Mouse (Mus musculus) kidney, adult 18-20 months (tissue): ENCODE measurements around the gene Ccnjl.

Experiments used
- DNase-seq: peaks from one replicate; pipeline ENCODE4 v3.0.0; 2021

Gene Ccnjl

DNA sequence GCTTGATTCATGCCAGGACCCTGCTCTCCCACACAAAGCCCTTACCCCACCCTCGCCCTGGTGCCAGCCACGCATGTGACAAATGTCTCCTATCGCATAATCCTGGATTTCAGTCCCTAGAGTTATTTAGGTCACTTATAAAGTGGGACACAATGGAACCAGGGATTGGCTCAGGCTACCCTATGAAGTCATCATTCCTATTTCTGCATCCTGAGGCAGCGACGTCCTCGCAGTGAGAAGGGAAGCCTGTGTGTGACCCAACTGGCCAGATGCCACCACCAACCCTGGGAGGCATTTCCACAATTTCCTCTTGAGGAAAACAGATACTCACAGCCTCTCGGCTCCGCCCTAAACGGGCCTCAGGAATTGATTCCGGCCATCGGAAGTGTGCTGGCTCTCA, 41.0 kb downstream of the Ccnjl start:
- DNase-seq = peak; percentile 78

DNA sequence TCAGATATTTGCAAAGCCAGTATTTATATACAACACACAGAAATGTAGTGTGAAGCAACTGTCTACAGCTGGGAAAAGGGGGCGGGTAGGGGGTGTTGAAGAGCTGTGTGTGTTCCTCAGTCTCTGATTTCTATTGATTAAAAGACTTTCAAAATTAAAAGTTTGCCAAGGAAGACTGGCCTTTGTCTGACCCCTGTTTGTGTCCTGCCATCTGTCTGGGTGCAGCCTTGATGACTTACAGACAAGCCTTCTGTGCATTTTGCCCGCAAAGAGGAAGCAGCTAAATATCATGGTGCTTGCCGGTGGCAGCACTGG, 46.4 kb downstream of the Ccnjl start:
- no peak for DNase-seq

DNA sequence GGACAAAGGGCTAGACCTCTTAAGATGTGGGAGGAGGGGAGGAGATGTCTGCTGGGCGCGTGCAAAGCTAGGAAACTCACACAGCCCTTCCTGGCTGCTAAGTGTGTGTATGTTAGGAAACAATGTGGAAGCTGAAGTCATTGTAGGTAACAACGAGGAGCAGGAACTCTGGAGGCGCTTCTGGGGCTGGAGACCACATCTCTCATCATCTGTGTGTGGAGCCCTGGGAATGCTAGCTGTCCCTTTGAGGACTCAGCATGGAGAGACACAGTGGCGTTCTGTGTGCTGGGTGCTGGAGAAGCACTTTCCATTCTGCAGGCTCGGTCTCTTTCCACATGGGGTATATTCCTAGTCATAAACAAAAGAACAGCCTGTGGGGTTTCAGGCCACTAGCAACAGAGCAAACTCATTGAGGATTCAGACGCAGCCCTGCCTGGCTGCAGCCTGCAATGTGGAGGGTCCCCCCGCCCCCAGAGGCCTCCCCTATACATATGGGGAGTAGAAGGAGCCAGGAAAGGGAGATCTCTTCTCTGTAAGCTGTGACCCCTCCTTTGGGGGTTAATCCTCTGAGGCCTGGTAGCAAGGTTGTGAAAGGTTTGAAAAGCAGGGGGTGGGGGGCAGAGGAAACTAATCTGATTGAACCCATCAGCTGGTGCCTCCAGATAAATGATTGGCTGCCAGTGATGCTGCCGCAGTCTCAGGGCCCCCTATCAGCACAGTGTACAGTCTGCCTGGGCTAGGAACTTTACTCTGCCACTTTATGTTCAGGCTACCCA, 47.0 kb downstream of the Ccnjl start:
- DNase-seq = no peak

- no peak for DNase-seq
These were observed 49.3 kb downstream of the Ccnjl start for GRCm38 (mm10) chr11:43577713-43578478.

DNA sequence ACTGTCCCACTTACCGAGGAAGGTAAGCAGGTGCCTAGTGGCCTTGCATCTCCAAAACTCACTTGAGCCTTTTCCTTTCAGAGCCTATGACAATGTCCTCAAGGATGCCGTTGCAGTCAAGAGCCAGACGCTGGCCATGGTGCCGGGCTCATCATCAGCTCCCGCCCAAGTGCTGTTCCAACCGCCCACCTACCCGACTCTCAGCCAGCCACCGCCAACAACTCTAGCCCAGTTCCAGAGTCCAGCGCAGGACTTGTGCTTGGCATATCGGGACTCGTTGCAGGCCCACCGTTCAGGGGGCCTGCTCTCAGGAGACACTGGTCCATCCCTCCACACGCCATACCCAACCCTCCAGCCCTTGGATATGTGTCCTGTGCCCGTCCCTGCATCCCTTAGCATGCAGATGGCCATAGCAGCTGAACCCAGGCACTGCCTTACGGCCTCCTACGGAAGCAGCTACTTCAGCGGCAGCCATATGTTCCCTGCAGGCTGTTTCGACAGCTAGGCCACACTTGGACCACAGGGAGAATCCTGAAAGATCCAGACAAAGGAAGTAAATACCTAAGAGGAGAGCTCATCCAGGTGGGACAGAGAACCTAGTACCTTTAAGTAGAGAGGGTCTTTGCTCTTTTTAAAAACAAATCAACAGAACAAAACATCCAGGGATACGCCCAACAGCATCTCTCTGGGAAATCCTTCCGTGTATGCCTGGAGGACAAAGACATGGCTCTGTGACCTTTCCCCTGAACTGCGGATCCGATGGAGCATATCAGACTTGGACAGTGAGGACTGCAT, 56.8 kb downstream of the Ccnjl start:
- DNase-seq = no peak

- DNase-seq = peak; percentile 74
These were observed 57.9 kb downstream of the Ccnjl start, which contains the start of gene 4933415A04Rik for GRCm38 (mm10) chr11:43586324-43587090. Gene 4933415A04Rik, plus strand, starts transcription at chr11:43587040.

DNA sequence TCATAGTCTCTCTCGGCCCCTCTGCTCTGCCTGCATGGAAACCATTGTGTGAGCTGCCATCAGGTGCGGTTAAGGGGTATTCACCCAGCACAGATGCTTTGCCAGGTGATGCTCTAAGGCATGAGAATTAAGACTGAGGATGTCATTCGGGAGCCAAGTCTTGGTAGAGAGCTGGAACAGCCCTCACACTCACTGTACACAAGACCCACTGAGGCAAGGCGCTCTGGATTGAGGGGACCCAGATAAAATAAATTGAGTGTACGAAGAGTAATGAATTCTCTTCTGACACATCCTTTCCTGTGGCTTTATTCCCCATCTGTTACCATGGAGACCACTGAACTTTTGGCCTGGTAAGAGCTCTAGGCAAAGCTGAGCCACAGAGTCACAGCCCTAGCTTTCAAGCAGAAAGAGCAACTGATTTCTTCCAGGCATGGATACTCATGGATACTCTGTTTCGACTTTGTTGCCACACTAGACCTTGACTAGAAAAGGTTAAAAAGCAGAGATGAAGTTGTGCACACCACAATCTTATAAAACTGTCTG, 61.0 kb downstream of the Ccnjl start:
- DNase-seq = no peak

- no peak for DNase-seq
These were observed 72.9 kb downstream of the Ccnjl start, which contains the start of gene Fabp6 for GRCm38 (mm10) chr11:43601440-43601839. Gene Fabp6, minus strand, starts transcription at chr11:43601540.

DNA sequence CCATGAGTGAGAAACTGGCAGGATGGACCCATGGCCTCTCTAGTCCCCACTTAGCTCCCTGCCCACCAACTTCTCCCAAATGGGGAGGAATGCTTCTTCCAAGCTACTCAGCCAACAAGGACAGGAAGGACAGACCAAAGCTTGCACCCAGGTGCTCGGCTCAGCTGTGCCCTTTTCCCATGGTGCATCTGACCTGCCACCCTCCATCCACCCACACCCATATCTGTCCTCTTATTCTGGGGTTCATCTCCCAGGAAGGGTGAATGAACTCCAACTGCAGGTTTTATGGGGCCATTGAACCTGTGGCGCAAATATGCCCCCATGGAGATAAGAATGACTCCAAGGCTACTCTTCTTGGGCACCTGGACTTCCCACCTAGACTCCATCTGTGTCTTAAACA, 75.6 kb downstream of the Ccnjl start:
- DNase-seq = no peak

GRCm38 (mm10) chr11:43604891-43605290, 76.3 kb downstream of the Ccnjl start:
- DNase-seq = no peak

DNA sequence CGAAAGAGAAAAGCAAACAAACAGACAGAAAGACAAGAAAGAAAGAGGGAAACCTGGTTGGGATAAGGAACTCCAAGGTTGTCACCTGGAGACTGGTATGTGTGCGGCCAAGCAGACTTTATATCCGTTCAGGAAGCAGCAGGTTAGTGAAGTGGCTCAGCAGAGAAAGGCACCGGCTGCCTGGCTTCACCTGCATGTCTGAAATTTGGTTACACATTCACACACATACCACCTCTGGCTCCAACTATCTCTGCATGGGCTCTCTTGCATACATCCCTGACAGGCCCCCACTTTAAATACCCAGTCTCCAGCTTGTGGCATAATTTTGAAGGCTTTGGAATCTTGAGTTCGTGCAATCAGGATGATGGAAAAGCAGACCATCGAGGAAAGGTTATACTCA, 77.3 kb downstream of the Ccnjl start:
- no peak for DNase-seq

DNA sequence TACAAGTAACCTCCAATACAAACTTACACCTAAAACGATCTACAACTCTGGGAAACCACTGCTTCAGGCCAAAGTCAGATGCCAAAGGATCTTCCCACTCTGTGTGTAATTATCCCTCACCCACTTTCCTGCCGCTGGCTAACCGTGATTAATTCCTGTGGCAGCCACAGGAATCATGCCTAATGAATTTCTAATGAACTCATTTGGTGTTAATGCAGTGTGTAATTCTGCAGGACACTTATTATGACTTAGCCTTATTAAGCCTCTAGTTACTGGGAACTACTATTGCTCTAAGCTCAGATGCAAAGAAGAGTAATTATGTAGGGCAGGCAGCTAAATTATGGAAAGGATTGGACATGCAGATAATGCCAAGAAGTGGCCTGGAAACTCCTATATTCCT, 79.9 kb downstream of the Ccnjl start:
- no peak for DNase-seq

- DNase-seq = no peak
These were observed 81.5 kb downstream of the Ccnjl start for GRCm38 (mm10) chr11:43610006-43610661.

DNA sequence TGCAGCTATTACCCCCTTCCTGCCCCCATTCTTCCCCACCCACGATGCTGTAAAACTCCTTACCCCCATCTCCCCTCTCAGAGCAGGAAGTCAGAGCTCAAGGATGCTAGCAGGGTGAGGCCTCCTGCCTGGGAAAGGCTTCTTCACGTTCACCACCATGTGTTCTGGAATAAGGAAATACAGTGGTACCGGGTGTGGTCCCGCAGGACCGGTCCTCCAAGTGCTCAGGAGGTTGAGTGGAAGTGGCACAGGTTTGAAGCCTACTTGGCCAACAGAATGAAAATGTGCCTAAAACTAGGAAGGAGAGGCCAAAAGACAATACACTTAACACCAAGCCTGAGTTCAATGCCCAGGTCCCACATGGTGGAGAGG, 82.1 kb downstream of the Ccnjl start:
- no peak for DNase-seq

DNA sequence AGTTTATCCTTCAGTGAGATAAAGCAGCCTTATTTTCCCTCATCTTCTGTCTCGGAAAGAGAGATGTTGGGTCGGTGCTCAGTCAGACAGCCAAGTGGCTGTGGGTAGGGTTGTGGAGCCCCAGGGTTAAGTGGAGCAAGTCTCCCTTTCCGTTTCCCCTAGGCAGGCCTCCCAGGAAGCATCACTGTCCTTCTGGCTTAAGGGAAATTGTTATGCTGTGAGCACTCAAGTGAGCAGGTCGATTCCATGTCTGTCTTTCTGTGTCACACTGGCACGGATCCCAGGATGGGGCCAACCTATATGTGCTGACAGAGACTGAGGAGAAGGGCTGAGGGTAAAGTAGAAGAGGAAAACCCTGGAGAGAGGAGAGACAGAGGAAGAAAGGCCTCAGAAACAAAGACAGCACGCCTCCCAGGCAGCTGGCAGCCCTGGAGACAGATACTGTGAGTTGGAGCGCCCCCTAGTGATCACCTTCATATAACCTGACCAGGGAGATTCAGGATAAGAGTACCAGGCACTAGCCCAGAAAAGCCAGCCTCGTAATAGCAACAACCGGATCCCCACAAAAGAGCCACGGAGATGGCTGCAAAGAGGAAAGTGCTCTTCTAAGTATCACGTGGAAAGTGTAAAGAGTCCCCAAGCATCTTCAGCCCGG, 84.4 kb downstream of the Ccnjl start:
- DNase-seq = peak; percentile 81

GRCm38 (mm10) chr11:43617924-43618323, 89.3 kb downstream of the Ccnjl start:
- DNase-seq = no peak

DNA sequence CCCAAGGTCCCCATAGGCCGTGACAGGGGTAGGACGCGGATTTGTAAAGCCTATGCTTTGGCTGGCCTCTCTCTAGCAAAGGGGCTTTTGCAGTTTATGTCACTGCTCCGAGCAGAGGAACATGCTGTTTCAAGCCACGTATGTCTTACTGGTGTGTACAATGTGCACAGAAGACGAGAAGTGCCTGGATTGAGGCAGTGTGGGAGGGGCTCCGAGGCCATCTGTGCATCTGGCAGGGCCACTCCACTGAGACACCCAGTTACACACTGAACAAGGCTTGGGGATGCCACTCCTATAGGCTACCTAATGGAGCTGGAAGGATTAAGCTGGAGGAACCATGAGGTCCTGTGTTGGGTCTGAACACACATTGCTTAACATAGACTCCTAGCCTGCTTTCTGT, 89.8 kb downstream of the Ccnjl start:
- DNase-seq = no peak

DNA sequence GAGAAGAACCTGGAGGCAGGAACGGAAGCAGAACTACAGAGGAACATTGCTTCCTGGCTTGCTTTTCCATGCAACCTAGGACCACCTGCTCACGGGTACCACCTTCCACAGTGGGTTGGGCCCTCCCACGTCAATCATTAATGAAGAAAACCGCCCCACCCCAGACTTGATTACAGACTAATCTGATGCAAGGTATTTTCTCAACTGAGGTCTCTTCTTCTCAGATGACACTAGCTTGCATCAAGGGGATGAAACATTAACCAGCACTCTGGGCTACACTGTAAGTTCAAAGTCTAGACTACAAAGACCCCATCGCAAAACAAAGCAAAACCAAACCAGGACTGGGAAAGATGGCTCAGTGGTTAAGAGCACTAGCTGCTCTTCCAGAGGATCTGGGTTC, 93.2 kb downstream of the Ccnjl start:
- DNase-seq = peak; percentile 51

DNA sequence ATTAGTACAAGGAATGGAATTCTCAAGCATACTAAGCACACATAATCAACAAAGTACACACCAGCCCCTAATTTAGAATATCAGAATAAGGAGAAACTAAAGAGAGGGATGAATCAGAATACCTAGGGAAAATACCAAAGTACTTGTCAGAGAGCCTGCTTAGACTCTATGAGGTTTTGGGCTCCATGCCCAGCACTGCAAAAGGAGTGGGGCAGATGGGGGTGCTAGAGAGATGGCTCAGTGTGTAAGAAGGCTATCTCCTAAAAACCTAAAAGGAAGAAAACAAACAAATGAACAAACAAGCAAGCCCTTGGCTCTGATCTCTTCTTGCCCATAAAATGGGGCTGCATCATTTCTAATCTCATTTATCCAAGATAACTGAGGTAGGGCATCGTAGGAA, 95.8 kb downstream of the Ccnjl start:
- DNase-seq = no peak

GRCm38 (mm10) chr11:43626300-43626926, 97.8 kb downstream of the Ccnjl start:
- peak; percentile 80 for DNase-seq
